Mouse (Mus musculus): ENCODE results near the gene Tspan17.

Gene Tspan17

DNA sequence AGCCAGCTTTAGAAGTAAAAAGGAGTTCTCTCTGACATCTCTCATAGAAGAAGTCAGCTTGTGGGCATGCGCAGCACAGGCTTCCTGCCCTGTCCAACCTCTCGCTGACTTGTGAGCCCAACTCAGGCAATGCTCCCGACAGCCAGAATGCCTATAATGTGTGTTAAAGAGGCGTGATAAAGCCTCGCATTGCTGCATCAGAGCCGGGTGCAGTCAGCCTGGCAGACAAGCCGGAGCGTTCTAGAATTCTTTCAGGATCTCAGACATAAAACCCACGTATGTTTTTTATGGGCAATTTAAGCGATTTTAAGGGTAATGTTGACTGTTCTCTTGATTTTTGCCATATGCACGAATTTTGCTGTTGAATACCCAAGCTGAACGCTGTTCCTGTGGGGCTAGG, 18.9 kb downstream of the Tspan17 start:
- no peak for DNase-seq

DNA sequence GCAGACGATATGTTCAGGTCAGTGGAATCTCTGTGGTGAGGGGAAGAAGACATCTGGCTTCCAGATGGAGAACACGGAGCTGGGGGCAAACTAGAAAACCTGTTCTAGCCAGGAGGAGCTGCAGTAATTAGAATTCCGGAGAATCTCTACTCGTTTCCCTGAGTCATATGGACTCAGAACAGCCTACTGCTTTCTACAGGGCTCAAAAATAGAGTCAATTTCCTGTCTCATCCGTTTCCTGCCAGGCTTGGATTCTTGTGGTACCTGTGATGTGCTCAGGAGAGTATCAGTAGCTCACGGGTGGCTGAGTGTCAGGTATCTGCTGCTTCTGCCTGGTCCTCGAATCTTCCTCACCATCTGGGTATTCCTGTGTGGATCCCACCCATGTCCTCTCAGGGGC, 22.3 kb downstream of the Tspan17 start:
- DNase-seq, result peak; percentile 30

DNA sequence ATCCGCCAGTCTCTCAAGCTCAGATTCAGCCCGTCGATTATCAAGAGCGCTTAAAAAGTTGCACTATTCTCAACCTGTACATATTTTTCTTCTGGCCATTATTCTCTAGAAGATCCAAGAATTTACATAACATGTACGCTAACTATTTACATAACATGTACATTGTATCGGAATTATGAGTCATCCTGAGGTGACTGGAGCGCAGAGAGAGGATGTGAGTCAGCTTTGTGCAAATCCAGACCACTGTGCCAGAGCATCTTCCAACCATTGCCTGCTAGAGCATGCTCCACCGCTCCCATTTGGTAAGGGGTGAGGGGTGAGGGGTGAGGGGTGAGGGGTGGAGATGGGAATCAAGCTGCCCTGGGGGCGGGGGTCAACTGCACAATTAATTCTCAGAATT, 24.2 kb downstream of the Tspan17 start:
- no peak for DNase-seq

DNA sequence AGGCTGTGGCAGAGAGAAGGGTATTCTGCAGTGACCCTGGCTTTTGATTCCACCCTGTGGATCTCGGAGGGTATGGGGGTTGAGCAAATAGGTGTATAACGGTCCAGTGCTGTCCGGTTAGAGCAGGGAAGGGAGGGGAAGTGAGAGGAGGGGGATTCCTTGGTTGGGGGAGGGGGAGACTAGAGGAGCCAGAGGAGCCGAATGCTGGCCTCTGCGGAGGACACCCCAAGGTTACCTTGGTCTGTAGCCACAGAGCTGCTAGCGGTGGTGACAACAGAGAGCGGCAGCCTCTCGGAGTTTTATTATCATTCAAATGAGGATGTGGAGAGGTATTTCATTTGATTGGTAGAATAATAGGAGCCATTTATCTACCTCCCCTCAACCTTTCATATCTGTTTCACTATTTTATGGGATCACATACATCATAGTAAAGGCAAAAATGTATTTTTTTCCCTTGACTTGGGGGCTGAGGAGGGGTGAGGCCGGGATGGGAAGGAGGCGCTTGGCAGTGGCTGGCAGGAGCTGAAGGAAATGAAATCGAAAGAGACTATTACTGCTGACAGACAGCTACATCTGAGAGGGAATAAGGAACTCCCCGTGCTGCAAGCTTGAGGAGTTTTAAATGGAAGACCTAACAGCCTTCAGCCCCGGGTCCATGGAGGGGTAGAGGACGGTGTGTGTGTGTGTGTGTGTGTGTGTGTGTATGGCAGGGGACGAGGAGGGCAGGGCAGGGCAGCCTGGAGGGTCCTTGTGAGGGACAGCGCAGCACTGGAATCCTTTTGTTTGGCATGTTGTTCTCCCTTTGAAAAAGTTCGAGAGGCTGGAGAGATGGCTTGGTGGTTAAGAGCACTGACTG, 29.4 kb downstream of the Tspan17 start:
- no peak for DNase-seq

DNA sequence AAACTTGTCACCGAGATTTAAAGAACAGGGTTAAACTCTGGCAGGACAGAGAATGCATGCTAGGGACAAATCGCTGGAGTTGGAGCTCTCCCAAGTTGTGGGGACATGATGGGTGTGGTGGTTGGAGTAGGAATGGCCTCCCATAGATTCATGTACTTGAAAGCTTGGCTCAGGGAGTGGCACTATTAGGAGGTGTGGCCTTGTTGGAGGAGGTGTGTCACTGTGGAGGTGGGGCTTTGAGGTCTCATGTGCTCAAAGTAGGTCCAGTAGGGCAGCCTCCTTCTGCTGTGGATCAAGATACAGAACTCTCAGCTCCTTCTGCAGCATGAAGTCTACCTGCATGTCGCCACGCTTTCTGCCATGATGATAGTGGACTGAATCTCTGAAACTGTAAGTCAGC, 31.9 kb downstream of the Tspan17 start:
- no peak for DNase-seq

DNA sequence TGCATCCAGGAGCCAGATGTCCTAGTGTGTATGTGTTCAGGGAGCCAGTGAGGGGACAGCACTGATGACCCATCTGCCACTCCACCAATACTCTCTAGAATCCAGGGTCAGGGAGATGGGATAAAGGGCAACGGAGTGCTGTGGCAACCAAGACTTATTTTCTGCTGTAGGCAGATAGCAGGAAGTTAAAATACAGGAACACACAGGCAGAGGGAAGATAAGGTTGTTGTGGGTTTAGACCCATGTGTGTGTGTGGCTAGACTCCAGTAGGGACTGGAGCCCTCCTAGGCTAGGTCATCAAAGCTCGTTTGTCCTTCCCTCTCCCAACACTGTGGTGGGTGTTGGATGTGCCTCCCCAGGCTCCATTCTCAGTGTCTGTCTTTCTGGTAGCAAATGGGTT, 32.8 kb downstream of the Tspan17 start:
- no peak for DNase-seq

DNA sequence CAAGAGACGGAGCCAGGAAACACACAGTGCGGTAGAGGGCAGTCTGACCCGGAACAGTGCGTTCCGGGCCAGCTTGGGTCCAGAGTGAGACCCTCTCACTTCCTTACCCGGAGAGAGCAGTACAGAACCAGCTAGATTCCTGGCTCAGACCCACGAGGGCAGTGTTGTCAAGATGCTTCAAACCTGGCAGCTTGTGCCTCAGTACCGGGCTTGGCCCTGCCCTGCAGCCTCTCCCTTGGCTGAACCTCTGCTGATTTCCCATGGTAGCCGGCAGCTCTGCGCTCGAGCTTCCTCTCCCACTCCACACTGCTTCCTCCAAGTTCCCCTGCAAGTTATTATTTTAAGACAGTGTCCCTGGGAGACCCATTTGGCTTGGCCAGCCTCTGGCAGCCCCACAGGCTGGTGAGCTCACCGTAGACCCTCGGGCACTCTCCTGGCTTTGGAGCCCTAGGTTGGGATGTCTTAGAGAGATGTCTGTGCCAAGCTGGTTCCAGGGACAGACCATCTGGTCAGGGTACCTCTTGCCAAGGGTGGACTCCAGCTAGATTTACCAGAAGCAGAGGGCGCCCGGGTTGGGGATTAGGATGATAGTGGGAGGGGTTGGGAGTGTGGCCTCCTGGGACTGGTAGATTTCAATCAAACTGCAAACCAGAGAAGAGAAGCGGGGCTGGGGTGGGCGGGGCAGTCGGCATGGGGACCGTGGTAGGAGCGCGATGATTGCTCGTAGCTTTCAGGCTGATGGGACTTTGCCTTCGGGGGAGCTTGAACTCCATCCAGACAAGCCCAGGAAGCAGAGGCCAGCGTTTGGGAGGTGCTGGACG, 35.1 kb downstream of the Tspan17 start:
- DNase-seq, result peak; percentile 42

DNA sequence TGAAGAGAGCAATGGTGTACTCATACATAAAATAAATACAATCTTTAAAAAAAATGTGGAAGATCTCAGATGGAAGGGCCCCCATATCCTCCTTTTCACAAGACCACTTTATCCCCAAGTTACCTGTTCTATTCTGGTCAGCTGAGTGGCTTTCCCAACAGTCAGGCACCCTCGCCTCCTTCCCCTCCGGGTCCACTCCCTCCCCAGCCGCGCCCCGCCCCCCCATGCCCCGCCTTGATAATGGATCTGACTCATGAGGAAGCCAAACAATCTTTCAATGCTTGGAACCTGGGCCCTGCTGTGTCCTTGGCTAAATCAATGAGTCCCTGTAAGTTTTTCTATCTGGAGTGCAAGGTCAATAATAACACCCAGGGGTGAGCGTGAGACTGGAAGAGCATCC, 38.8 kb downstream of the Tspan17 start:
- no peak for DNase-seq

DNA sequence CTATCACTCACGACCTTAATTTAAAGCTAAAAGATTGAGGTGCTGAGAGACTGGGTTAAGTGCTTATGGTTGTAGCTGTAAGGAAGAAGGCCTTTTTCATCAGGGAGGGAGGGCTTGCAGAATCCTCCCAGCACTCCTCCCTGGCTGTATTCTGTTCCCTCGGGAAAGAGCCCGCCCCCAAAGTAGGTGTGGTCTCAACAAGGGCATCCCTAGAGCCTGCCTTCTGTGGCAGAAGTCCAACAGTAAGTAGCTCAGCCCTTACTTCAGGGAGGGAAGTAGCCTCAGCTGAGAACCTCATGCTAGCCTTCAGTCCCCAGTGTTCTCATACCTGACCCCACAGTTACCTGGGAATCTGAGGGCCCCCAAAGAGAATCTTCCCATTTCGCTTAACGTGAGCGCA, 39.3 kb downstream of the Tspan17 start:
- DNase-seq, result peak; percentile 27

DNA sequence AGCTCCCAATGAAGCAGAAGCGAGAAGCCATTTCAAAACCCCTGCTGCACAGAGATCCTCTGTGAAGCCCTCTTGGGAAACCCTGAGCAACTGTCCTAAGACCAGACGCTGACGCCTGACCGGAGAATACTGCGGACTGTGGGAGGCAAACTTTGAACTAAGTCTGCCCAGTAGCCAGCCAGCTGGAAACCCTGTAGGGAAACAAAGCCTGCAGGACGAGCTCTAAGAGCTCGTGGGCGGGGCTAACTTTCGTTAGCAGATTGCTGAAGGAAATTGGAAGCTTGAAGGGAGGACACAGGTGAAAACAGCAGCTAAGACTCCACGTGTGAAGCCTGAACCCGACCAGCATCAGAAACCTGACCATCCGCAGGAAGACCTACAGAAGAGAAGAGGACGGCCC, 40.3 kb downstream of the Tspan17 start:
- DNase-seq, result peak; percentile 74

DNA sequence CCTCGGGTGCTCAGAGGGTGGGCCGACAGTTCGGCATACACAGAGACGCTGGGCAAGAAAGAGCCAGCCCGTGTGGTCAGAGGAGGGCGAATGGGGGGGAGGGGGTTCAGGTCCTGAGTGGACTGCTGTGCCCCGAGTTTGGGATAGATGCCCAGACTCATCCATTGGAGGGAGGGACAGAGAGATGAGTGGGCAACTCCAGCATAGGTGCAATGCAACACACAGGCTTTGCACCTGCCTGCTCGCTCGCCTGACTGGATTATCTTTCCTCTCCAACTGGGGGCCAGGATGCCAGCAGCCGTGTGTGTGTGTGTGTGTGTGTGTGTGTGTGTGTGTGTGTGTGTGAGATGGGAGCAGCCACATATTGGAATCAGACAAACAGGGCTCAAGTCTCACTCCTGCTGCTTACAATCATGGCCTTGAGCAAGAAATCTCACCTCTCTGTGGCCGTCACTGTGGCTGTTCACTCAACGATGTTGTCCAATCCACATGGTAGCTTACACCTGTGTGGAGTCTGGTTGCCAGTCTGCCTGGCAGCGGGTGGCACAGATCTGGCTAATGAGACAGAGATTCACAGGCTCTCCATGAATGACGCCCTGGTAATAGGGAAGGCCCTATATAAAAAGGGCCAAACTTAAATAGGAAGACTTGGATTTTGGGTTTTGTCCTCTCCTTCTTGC, 47.3 kb downstream of the Tspan17 start:
- DNase-seq, result no peak

DNA sequence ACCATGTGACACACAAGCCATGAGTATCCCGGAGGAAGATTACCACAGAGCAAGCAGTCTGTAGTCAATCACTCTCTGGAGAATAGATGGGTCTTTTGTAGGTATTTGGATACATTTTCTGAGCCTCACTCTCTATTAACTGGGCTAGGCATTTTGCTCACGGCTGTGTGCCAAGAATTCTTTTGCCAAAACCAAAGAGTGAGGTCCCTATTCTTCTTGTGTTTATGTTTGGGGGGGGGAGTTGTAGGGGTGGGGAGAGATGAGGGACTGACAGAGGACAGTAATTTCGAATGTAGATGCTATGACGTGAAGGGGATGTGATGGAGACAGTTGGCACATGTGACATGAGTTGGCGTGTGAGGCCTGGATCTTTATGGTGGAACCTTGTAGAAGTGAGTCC, 47.9 kb downstream of the Tspan17 start:
- DNase-seq, result no peak

DNA sequence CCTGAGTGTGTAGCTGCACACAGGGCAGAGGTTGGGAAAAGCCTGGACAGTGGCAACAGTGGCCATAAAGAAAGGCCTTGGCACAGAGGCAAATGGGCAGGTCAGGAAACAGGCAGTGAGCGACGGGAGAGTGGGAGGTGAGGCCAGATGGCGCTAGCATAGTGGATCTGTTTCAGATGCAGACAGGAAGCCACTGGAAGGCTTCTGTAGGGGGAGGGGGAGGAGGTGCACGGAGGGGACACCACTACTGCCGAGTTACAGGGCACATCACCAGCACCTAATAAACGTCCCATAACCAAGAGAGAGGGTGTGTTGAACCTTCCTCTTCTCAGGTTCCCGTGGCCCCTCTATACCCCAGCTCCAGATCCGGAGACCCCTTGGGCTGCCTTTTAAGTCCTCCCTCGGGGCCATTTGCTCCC, 48.3 kb downstream of the Tspan17 start:
- DNase-seq, result peak; percentile 68

DNA sequence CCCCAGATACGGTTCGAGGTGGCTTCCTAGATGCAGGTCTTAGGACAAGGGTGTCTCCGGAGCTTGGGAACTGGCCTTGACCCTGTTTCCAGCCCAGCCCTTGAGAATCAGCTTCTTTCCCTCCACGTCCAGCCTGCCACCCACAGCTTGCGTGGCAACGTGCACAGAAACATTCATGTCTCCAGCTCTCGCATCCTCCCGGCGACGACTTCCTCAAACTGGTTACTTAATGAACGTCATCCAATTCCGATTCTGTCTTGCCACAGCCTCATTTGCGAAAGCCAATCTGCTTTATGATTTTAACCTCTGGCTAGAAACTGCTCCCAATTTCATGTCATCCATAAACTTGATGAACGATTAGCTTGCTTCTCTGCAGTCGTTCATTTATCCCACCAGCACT, 49.4 kb downstream of the Tspan17 start:
- DNase-seq, result no peak

DNA sequence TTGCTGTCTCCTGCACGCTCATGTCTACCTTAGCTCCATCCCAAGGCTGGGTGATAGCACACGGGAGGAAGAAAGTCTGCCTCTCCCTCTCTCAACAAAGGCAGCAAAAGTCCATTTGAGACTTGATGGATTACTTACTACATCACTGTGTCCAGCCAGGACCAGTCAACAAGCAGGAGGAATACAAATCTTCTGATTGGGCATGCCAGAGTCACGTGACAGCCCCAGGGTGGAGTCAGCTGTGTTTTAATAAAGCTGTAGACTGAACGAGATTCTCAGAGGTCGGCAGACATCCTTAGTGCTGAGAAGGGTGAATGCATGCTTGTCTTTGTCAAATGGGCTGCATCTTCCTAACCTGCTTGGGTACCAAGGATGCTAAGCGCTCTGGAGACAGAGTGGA, 50.0 kb downstream of the Tspan17 start:
- peak; percentile 22 for DNase-seq

DNA sequence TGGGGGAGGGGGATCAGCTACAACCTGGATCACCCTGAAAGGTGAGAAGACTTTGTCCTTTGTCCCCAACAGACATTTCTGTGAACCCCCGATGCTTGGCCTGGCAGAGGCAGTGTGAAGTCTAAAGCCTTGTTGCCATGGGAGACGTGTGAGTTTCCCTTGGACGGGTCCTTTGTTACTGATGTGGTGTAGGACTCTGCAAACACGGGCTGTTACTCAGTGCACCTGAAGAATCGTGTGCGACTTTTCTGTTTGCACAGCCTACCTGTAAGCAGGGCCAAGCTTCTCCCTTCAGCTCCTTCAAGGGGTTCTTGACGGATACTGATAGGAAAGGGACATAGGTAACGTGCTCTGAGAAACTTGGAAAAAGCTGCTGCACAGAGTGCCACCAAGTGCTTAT, 55.4 kb downstream of the Tspan17 start:
- no peak for DNase-seq

Measured in embryo, embryonic 11 days (tissue).